Mouse (Mus musculus) liver, adult 2 months (tissue): ENCODE data around the gene Med24.

Source experiments
- CTCF ChIP-seq: fragments of 200-500 bp; IDR thresholded peaks from 2 replicates; pipeline ENCODE4 v1.5.1; 2011; ENCODE audit warnings: low read depth, low read length, control low read depth
- POLR2A ChIP-seq: fragments of 200-500 bp; IDR thresholded peaks from 2 replicates; pipeline ENCODE4 v1.6.1; 2011; ENCODE audit warnings: low read length, control low read depth; ENCODE audit not compliant: insufficient read depth; ENCODE audit errors: extremely low read depth

DNA sequence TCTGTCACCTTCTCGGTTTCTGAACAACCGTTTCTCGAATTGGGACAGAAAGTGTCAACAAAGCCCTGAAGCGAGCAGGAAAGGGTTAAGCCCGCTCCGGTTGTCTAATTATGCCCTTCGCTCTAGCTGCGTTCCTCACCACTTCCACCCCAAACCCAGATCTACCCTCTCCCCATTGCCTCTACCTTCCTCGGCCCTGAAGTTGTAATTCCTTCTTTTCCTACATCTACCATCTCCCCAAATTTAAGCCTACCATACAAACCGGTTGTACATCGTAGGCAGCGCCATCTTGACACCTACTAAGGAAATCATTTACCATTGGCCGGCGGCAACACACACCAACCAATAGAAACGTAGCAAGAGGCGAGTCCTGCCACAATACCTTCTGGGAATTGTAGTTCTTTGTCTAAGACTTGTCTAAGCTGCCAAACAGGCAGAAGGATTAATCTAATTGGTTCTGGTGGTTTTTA lies at the start of gene Med24:
- TF ChIP-seq POLR2A = no peak
- no peak for TF ChIP-seq CTCF
